Mouse (Mus musculus) urinary bladder, adult 18-20 months (tissue): ENCODE results near the gene Rnf220.

Experiments
- DNase-seq, 2 experiments: peaks; one replicate each; pipeline ENCODE4 v3.0.0; 2022; ENCODE audit warnings: low spot score in 2 of 2, mixed read lengths in 2 of 2

Gene Rnf220

GRCm38 (mm10) chr4:117379803-117380557 is 116.9 kb downstream of the Rnf220 start:
- DNase-seq, result no peak

DNA sequence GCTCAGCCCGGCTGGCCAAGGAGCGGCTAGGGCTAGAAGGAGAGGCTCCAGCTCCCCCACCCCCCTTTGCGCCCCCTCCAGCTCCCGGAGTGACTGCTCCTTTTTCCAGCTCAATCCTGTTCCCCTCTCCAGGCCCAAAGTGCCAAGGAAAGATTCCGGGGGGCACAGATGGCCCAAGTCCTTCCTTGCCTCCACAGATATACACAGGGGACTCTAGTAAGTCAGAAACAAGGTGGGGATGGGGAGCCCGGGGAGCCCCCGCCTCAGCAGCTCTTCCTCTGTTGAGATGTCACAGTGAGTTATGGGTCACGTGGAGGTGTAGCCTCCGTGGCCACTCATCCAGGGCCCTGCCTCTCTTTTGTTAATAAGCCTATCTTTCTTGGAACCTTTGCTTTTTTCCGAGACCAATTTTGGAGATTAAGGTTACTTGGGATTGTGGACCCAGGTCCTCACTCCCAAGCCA is 122.7 kb downstream of the Rnf220 start:
- DNase-seq, result no peak

- DNase-seq, result no peak
These were observed 123.4 kb downstream of the Rnf220 start for GRCm38 (mm10) chr4:117373324-117374077.

DNA sequence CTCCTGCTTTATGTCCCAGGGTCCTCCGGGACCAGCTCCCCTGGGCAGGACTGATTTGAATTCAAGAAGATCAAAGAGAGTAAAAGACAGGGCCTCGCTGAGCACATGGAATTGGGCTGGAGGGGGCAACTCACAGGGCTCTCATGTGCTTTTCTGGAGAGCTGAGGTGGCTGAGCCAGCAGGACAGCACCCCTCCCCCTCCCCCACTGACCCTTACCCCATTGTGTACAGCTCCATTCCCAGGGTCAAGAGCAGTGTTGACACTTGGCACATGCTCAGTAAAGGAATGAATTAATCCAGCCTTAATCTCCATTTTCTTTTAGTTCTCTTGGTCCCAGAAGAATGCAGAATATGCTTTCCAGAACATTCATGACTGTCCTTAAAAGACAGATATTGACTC is 125.0 kb downstream of the Rnf220 start:
- DNase-seq, result no peak

DNA sequence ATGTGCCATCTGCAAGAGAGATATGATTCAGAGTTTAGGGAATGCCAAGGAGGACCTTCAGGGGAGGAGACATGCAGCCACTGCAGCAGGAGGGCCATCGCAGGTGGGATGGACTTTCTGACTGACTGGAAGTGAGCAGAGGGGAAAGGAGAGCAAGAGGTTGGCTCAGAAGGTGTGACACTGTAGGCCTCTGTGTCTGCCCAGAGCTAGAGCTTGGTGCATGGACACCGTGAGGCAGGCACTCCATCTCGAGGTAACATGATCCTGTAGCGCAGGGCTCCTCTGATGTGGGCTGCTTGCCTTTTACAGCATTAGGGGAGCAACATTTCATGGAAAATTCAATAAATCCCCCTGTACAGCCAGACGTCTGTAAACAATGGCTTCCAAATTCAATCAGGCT is 126.5 kb downstream of the Rnf220 start:
- no peak for DNase-seq

DNA sequence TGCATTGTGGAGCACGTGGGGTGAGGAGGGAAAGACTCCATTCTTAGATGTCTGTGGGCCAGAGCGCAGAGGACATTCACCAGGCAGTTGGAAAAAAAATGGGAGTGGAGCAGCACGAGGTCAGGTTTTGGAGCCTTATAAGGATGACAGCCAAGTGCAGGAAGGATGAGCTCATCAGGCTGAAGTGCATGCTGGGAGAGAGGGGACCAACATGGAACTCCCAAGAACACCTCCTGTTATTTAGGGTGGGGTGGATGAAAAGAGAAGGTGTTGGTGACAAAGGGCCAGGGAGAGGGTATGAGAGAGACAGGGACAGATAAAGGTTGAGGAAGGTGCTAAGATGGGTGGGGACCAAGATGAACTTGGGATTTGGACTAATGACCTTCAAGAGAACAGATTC is 127.3 kb downstream of the Rnf220 start:
- no peak for DNase-seq

GRCm38 (mm10) chr4:117367365-117367764 is 129.5 kb downstream of the Rnf220 start:
- no peak for DNase-seq

DNA sequence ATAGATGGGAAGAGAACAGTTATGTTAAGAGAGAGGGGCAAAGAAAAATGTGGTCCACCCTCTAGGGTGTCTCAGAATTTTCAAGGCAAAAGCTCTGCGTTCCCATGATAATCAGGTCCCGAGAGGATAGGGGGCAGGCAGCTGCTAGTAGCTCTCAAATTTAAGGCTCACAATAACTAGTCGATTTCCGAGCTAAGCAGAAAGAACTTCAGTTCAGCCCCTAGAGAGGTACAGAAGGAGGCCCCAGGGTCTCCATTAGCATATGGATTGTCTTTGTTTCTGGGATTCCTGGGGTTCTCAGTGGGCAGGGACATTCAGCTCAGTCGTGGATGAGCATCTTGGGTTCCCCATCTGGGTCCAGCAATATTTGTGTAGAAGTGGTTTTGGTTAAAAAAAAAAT is 134.8 kb downstream of the Rnf220 start:
- no peak for DNase-seq

- DNase-seq, result no peak
These were observed 135.3 kb downstream of the Rnf220 start for GRCm38 (mm10) chr4:117361558-117361873.

DNA sequence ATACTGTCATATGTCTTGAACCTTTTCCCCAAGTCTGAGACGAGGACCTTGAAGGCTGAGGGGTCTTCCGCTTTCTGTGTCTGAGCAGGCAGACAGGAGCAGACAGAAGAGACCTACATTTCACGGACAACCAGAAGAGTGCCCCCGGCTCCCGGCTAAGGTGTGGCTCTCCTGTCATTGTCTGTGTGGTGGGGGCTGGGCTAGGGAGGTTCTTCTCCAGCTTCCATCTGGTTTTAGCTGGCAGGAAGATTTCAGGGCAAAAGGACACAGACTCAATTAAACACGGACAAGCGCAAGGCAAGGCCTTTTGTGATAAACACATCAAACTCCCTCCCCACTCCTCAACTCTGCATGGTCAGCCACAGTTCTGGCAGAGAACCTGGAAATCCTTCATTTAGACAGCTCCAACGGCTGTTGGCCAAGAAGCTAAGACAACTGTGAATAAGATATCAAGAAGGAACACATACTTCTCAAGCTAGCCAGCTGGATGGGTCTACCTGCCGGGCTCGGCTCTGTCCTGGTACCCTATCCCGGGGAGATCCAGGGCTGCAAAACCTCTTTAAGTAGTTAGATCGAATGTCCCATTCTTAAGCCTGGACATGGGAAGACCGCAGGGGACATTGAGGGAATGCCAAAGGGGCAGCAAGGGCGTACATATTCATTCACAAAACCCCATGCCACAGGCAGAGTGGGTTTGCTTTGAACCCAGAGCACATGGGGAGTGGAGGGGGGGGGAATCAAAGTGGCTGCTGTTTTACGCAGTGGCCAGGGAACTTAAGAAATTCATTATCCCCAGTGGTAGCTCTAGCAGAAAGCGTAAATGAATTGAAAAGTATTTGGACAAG is 135.9 kb downstream of the Rnf220 start:
- DNase-seq, result no peak

- DNase-seq, result no peak
These were observed 137.0 kb downstream of the Rnf220 start for GRCm38 (mm10) chr4:117359803-117360382.

DNA sequence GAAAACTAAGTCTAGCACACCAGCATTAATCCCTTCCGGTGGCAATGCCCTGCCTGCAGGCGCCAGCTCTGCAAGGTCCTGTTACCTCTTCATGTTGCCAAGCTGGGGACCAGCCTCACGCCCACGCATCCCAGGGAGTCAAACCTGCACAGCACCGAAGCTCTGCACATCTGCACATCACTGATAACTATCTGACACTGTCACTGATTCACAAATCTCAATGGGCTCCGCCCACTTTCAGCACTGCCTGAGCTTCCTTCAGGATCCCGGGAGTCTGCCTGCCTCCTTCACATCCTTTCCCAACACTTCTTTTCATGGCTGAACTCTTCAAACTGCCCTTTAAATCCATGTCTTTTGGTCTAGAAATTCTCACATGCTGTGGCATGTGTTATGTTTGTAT is 138.9 kb downstream of the Rnf220 start:
- DNase-seq, result no peak

GRCm38 (mm10) chr4:117357104-117357503 is 139.7 kb downstream of the Rnf220 start:
- DNase-seq, result no peak

- DNase-seq, result no peak
These were observed 140.6 kb downstream of the Rnf220 start for GRCm38 (mm10) chr4:117356223-117356622.

DNA sequence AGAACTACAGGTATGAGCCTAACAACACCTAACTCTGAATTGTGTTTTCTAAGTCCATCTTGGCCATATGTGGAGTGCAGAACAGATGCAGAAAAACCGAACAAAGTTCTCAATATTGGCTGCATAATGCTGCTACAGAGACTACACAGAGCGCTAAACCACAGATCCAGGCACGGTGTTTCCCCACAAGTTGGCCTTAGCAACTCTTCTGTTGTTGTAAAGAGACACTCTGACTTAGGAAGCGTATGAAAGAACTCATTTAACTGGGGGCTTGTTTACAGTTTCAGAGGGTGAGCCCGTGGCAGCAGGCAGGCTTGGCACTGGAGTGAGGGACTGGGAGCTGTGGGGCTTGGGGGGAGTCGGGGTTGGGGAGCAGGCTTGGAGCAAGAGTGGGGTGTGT is 142.2 kb downstream of the Rnf220 start:
- DNase-seq, result no peak

- DNase-seq, result no peak
These were observed 143.9 kb downstream of the Rnf220 start for GRCm38 (mm10) chr4:117352957-117353356.

GRCm38 (mm10) chr4:117352071-117352470 is 144.8 kb downstream of the Rnf220 start:
- no peak for DNase-seq

- no peak for DNase-seq
These were observed 146.6 kb downstream of the Rnf220 start for GRCm38 (mm10) chr4:117350139-117350693.

GRCm38 (mm10) chr4:117349327-117349726 is 147.5 kb downstream of the Rnf220 start:
- DNase-seq, result no peak

DNA sequence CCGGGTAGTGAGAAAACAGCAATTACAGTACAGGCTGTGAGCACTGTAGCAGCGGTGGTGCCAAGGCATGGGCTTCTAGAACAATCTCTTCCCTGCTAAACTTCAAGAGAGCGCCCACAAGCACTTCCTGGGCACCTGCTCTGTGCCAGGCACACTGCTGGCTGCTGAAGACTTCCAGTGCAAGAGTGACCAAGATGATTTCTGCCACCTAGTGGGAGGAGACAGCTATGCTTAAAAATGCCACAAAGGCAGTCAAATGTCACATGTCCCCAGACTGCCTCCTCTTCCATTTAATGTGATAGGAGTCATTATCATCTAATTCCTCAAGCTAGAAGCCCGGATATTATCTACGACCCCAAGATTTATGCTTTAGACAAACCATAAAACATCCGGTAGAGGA is 150.8 kb downstream of the Rnf220 start:
- DNase-seq, result peak in 1 of 2 experiments; percentile 15

- no peak for DNase-seq
These were observed 153.5 kb downstream of the Rnf220 start for GRCm38 (mm10) chr4:117343385-117343784.

- DNase-seq, result peak in 1 of 2 experiments; percentile 16
These were observed 154.1 kb downstream of the Rnf220 start for GRCm38 (mm10) chr4:117342751-117343150.
